Mouse (Mus musculus) heart, adult 2 months (tissue): Measurements from ENCODE around the gene Rab9.

Experiments used
- CTCF ChIP-seq: fragments of 200-600 bp; IDR thresholded peaks from 2 replicates; pipeline ENCODE4 v1.8.1; 2022; ENCODE audit warnings: antibody characterized with exemption, mild to moderate bottlenecking, moderate library complexity
- EP300 ChIP-seq: fragments of 200-500 bp; IDR thresholded peaks from 2 replicates; pipeline ENCODE4 v1.6.1; 2011; ENCODE audit warnings: low read depth, low read length, control low read depth; ENCODE audit not compliant: insufficient read depth

- no peak for TF ChIP-seq CTCF
- no peak for TF ChIP-seq EP300
These were observed 41.1 kb upstream of the Rab9 start for GRCm38 (mm10) chrX:166520782-166521181.
